Mouse (Mus musculus) heart, postnatal 0 days (tissue): ENCODE measurements around the gene Rheb. TPM values are rescaled to one million over a fixed set of nuclear protein-coding genes. Genes with fewer than 3 reads are reported as not detected.
A peak's percentile ranks its signal among the peaks of the same experiment; 100 is the strongest.

Experiments used
- ATAC-seq: fragments of 200-750 bp; cut with Nextera tagmentation; 2 replicates; pipeline ENCODE4 v1.8.0; 2017; ENCODE audit warnings: low read depth, moderate number of reproducible peaks, moderate library complexity; ENCODE audit not compliant: insufficient read depth
- DNase-seq: peaks from one replicate; pipeline ENCODE4 v3.0.0-alpha.2; 2016; ENCODE audit warnings: low spot score
- H3K27ac ChIP-seq: fragments of 300-500 bp; sonication (generic); 2 replicates; pipeline ENCODE4 v1.5.1; 2014; ENCODE audit warnings: low read depth, mild to moderate bottlenecking
- H3K27me3 ChIP-seq: fragments of 300-500 bp; sonication (generic); 2 replicates; pipeline ENCODE4 v1.6.1; 2014; ENCODE audit warnings: low read length, mixed read lengths; ENCODE audit not compliant: control insufficient read depth, insufficient read depth
- H3K36me3 ChIP-seq: fragments of 300-500 bp; sonication (generic); replicated peaks from 2 replicates; pipeline ENCODE4 v1.6.1; 2014; ENCODE audit warnings: low read length, mixed read lengths; ENCODE audit not compliant: control insufficient read depth, insufficient read depth
- H3K4me1 ChIP-seq: fragments of 300-500 bp; sonication (generic); 2 replicates; pipeline ENCODE4 v1.6.1; 2014; ENCODE audit warnings: antibody characterized with exemption; ENCODE audit not compliant: control insufficient read depth, insufficient read depth
- H3K4me2 ChIP-seq: fragments of 300-500 bp; sonication (generic); 2 replicates; pipeline ENCODE4 v1.6.1; 2014; ENCODE audit warnings: low read depth, mild to moderate bottlenecking, low read length, moderate library complexity
- H3K4me3 ChIP-seq: fragments of 300-500 bp; sonication (generic); 2 replicates; pipeline ENCODE4 v1.5.1; 2014; ENCODE audit warnings: low read depth, low read length
- H3K9ac ChIP-seq: fragments of 300-500 bp; sonication (generic); replicated peaks from 2 replicates; pipeline ENCODE4 v1.6.1; 2014; ENCODE audit warnings: low read depth, low read length, mixed read lengths
- H3K9me3 ChIP-seq: fragments of 300-500 bp; sonication (generic); replicated peaks from 2 replicates; pipeline ENCODE4 v1.6.1; 2016; ENCODE audit warnings: low read length; ENCODE audit not compliant: control insufficient read depth
- CTCF ChIP-seq: IDR thresholded peaks from 2 replicates; pipeline ENCODE4 v1.5.1; 2016; ENCODE audit warnings: antibody characterized with exemption, control low read depth, low read depth
- EP300 ChIP-seq: IDR thresholded peaks from 2 replicates; pipeline ENCODE4 v1.6.1; 2016; ENCODE audit warnings: antibody characterized with exemption, low read depth
- WGBS: fragments of 180-500 bp; shearing (Covaris S2); extraction: QIAGEN DNeasy Blood & Tissue Kit; methylation state at CpG from one replicate; pipeline ENCODE4 v1.1.7; 2014; 5-methylcytosine and 5-hydroxymethylcytosine counted together
- polyA plus RNA-seq: library from polyadenylated mRNA; unstranded; fragments of >200 nt; fragmentation: Nextera tagmentation; extraction: Ambion mirVana; gene quantifications from 2 replicates; pipeline ENCODE4 v1.2.1, GENCODE M21; 2015
- total RNA-seq: library from RNA; depleted of rRNA; stranded (reverse); fragments of >200 nt; gene quantifications from 2 replicates; pipeline ENCODE4 v1.2.3, GENCODE M21; 2014; ENCODE audit warnings: low replicate concordance

The Rheb gene
- total and polyA plus RNA-seq, 2 experiments from 2014 or later, result 101 to 250 TPM

DNA sequence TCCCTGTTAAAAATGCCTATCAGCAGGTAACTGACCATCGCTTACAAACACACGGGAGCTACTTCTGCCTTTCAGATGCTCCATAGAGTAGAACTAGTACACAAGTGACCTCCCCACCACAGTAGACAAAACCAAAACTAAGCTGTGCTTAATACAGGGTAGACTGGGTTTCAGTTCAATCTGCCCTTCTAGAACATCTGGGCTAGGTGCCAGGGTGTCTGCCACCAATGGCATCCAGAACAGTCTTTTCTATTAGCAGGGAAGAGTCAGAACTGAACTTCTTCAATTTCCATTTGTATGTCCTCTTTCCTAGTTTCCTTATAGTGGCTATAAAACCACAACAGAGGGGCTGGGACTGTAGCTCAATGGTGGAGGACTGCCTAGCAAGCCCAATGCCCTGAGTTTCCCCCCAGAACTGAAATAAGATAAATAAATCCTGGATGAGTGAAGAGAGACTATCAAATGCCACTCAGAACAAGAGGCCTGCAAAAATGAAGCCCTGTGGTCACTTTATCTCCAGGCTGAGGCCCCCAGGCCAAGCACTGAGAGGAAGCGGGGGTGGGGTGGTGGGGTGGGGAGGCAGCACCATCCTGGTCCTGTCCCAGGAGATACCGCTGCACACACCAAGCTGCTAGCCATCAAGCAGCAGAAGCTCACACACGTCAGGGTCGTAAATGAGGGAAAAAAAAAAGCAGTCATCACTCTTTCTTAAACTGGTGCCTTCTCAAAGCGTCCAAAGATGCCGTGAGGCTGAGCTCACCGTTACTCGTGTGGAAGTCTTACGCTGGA, 35.6 kb upstream of the Rheb start:
- Histone ChIP-seq H3K4me1 (peaks cover 9% of the 10 kb centered on the region; the same call in 1 of the 2 replicates), H3K4me3 (no peak overlapping the region), H3K27ac (peak overlapping the region; percentile 55), H3K9ac (no peak overlapping the region), H3K36me3 (peaks cover 69% of the 10 kb centered on the region), H3K4me2 (no peak overlapping the region), H3K27me3 (no peaks in the 10 kb centered on the region), H3K9me3 (no peaks in the 10 kb centered on the region)
- DNase-seq (no peak), ATAC-seq (peak; percentile 38)
- no peak for TF ChIP-seq CTCF
- no peak for TF ChIP-seq EP300
- WGBS, result 51% methylated on average over 11 of the region's 11 CpGs

DNA sequence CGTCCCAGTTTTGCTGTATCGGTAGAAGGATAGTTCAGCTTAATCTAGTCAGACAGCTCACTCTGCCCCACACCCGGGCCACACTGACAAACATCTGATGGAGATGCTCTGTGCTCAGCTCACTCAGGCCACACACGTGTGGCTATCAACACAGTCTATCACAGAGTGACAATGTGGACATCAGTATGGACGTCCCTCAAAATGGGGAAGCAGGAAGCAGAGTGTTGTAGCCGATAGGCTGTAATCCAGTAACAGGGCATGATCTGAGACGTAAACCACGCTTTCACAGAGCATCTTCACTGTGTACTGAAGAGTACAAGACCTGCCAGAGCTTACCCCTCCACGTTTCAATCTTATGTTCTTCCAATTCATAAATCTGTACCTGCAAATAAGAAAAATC, 34.2 kb upstream of the Rheb start:
- Histone ChIP-seq H3K4me1 (peaks cover 9% of the 10 kb centered on the region; the same call in 1 of the 2 replicates), H3K27me3 (no peaks in the 10 kb centered on the region), H3K4me3 (no peak overlapping the region), H3K4me2 (no peak overlapping the region), H3K27ac (no peak overlapping the region), H3K9me3 (no peaks in the 10 kb centered on the region), H3K36me3 (peaks cover 63% of the 10 kb centered on the region), H3K9ac (no peak overlapping the region)
- no peak for TF ChIP-seq CTCF
- no peak for TF ChIP-seq EP300
- 83% methylated on average over 9 of the region's 9 CpGs for WGBS
- DNase-seq (no peak), ATAC-seq (no peak)

DNA sequence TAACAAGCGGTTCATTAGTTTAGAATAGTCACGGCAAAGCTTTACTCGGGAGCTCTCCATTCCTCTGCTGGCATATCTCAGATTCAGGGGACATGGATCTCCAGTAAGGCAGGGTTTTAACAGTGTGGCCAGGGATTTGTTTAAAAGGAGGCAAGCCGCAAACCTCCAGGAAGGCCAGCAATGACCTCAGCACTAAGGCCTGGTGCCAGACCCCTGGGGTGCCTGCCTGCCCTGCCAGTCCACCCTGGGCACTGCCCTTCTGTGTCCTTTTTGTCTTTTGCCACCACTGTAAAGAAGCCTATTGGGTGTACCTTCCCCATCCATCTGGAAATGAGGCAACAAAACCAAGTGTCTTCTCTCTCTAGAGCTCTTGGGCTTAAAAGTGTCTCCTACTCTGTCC, 31.7 kb upstream of the Rheb start:
- ATAC-seq (no peak), DNase-seq (no peak)
- TF ChIP-seq CTCF, result no peak
- TF ChIP-seq EP300, result no peak
- Histone ChIP-seq H3K4me3 (no peak overlapping the region), H3K9me3 (no peaks in the 10 kb centered on the region), H3K36me3 (peaks cover 59% of the 10 kb centered on the region), H3K4me1 (peaks cover 9% of the 10 kb centered on the region; the same call in 1 of the 2 replicates), H3K27ac (no peak overlapping the region), H3K4me2 (no peak overlapping the region), H3K9ac (no peak overlapping the region), H3K27me3 (no peaks in the 10 kb centered on the region)
- WGBS, result 79% methylated on average over 4 of the region's 4 CpGs

DNA sequence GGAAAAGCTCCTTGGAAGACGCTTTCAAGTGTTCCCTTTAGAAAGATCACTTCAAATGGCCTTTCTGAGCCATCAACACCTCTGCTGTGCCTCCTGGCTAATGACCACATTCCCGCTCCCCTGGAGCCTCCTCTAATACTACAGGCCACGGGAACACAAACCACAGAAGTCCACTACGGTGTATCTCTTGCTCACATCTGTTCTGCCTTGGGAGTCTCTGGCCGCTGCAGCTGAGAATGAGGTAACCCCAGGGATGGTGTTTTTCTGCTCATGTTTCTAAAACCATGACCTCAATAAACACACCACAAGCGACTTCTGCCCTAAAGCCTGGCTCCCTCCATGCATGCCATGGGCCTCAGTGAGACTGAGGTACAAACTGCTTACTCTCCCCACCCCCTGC, 30.8 kb upstream of the Rheb start:
- H3K9me3 ChIP-seq, result no peaks in the 10 kb centered on the region
- no peaks in the 10 kb centered on the region for H3K27me3 ChIP-seq
- H3K4me1 ChIP-seq, result peaks cover 4% of the 10 kb centered on the region; the same call in 1 of the 2 replicates
- H3K4me3 ChIP-seq, result no peak overlapping the region
- no peak overlapping the region for H3K4me2 ChIP-seq
- no peak overlapping the region for H3K27ac ChIP-seq
- no peak overlapping the region for H3K9ac ChIP-seq
- TF ChIP-seq EP300 (no peak), CTCF (no peak)
- 57% methylated on average over 6 of the region's 6 CpGs for WGBS
- DNase-seq (no peak), ATAC-seq (no peak)
- peaks cover 59% of the 10 kb centered on the region for H3K36me3 ChIP-seq

DNA sequence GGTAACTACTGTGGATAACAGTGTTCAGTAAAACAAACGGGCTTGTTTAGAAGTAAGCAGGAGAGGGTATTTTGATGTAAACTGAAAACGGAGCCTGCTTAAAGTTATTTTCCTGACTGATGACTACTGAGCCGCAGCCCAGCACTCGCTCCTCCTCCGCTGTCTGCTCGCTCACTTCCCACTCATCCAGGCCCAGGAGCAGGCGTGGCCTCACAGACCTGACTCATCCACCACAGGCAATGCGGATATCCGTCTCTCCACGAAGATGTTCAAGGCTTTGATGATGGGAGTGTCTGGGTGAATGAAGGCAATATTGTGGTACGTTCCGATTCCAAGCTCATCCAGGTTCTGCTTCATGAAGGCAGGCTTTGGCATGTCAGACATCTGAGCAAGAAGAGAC, 28.9 kb upstream of the Rheb start:
- H3K27me3 ChIP-seq, result no peaks in the 10 kb centered on the region

DNA sequence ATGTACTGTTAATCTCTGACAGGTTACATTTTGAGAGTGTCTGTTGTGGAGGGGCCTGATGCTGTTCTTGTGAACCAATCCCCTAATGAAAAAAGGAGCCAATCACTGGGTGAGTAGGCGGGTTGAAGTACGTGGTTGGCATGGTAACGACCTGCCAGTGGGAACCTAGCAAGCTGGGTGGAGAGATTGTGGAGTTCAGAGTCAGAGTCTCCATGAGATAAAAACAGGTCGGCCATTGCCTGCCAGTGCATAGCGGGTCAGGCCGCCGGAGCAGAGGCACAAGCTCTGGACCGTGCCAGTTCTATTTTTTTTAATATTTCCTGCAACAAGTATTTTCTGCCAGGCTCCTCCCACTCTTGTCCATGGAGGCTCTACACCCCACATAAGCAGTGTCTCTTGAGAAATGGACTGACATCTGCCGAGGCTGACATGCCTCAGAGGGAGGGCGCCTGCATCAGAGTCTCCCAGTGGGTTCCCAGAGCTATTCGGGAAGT, 27.4 kb upstream of the Rheb start:
- TF ChIP-seq CTCF (no peak), EP300 (no peak)
- Histone ChIP-seq H3K4me1 (no peaks in the 10 kb centered on the region), H3K27me3 (no peaks in the 10 kb centered on the region), H3K9ac (no peak overlapping the region), H3K4me3 (no peak overlapping the region), H3K4me2 (no peak overlapping the region), H3K9me3 (no peaks in the 10 kb centered on the region), H3K27ac (no peak overlapping the region), H3K36me3 (peaks cover 57% of the 10 kb centered on the region)
- ATAC-seq (no peak), DNase-seq (no peak)
- 51% methylated on average over 11 of the region's 11 CpGs for WGBS

More for the DNA sequence above, 28.9 kb upstream of the Rheb start:
- no peaks in the 10 kb centered on the region for H3K9me3 ChIP-seq
- 78% methylated on average over 12 of the region's 12 CpGs for WGBS
- no peak overlapping the region for H3K27ac ChIP-seq
- H3K4me3 ChIP-seq, result no peak overlapping the region
- no peak for TF ChIP-seq CTCF
- TF ChIP-seq EP300, result no peak
- H3K36me3 ChIP-seq, result peaks cover 65% of the 10 kb centered on the region
- H3K9ac ChIP-seq, result no peak overlapping the region
- no peaks in the 10 kb centered on the region for H3K4me1 ChIP-seq
- no peak for DNase-seq
- no peak for ATAC-seq
- H3K4me2 ChIP-seq, result no peak overlapping the region
